Mouse (Mus musculus) small intestine, adult 2 months (tissue): ENCODE data around the gene Ankmy2. TPM values are rescaled to one million over a fixed set of nuclear protein-coding genes. Genes with fewer than 3 reads are reported as not detected.
A peak's percentile ranks its signal among the peaks of the same experiment; 100 is the strongest.

ENCODE experiments used
- H3K27ac ChIP-seq: fragments of 200-500 bp; 2 replicates; pipeline ENCODE4 v1.5.1; 2012; ENCODE audit warnings: low read depth, low read length, control low read depth, inconsistent platforms; ENCODE audit not compliant: insufficient read depth
- H3K27me3 ChIP-seq: fragments of 200-500 bp; 2 replicates; pipeline ENCODE4 v1.6.1; 2012; ENCODE audit warnings: mild to moderate bottlenecking, moderate library complexity, low read length, inconsistent platforms; ENCODE audit not compliant: control insufficient read depth, insufficient read depth
- H3K36me3 ChIP-seq: fragments of 200-500 bp; 2 replicates; pipeline ENCODE4 v1.6.1; 2012; ENCODE audit warnings: mild to moderate bottlenecking, low read length, control low read depth, inconsistent platforms; ENCODE audit not compliant: control insufficient read depth, insufficient read depth
- H3K4me1 ChIP-seq: fragments of 200-500 bp; 2 replicates; pipeline ENCODE4 v1.6.1; 2012; ENCODE audit warnings: low read length, inconsistent platforms, mixed read lengths; ENCODE audit not compliant: control insufficient read depth, insufficient read depth, insufficient read length
- H3K4me3 ChIP-seq: fragments of 200-500 bp; 2 replicates; pipeline ENCODE4 v1.5.1; 2012; ENCODE audit warnings: low read depth, mild to moderate bottlenecking, control low read depth, inconsistent platforms, low read length, moderate library complexity
- CTCF ChIP-seq: fragments of 200-500 bp; IDR thresholded peaks from 2 replicates; pipeline ENCODE4 v1.5.1; 2012; ENCODE audit warnings: low read depth, mild to moderate bottlenecking, control low read depth, inconsistent platforms, low read length, moderate library complexity, mixed read lengths; ENCODE audit not compliant: insufficient replicate concordance, insufficient read length; ENCODE audit errors: extremely low read depth
- POLR2A ChIP-seq: fragments of 200-500 bp; IDR thresholded peaks from 2 replicates; pipeline ENCODE4 v1.6.1; 2012; ENCODE audit warnings: low read depth, mild to moderate bottlenecking, control low read depth, inconsistent platforms, low read length, moderate library complexity
- WGBS: fragments of 180-500 bp; shearing (Covaris S2); methylation state at CpG from one replicate; pipeline ENCODE4 v1.1.7; 2018; 5-methylcytosine and 5-hydroxymethylcytosine counted together
- polyA plus RNA-seq: library from polyadenylated mRNA; depleted of rRNA; stranded (reverse); fragments of >200 nt; gene quantifications from 2 replicates; pipeline ENCODE4 v1.2.3, GENCODE M21; 2012

The Ankmy2 gene
- polyA plus RNA-seq, 1 experiment, result 5.5 TPM

DNA sequence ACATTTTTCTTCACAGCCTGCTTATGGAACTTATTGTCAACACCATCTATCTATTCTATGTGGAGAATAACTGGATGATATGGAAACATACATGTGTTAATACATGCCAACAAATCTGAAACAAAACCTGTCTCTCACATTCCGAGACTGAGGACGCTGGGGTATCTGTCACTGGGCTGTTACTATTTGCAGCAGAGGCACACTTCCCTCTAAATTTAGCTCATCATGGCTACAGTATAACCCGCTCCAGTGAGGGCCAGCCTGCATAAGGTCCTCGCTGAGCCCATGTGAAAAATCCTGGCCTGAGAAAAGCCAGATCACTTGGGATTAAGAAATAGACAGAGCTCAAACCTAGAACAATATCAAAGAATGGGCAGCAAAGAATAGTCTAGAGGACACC, 19.7 kb upstream of the Ankmy2 start:
- no peak overlapping the region for H3K4me3 ChIP-seq
- WGBS, result 87% methylated on average over 4 of the region's 4 CpGs
- no peak for TF ChIP-seq CTCF
- TF ChIP-seq POLR2A, result no peak
- no peak overlapping the region for H3K27ac ChIP-seq
- H3K4me1 ChIP-seq, result no peaks in the 10 kb centered on the region; the same call in 1 of the 2 replicates
- no peaks in the 10 kb centered on the region for H3K36me3 ChIP-seq
- no peaks in the 10 kb centered on the region for H3K27me3 ChIP-seq

DNA sequence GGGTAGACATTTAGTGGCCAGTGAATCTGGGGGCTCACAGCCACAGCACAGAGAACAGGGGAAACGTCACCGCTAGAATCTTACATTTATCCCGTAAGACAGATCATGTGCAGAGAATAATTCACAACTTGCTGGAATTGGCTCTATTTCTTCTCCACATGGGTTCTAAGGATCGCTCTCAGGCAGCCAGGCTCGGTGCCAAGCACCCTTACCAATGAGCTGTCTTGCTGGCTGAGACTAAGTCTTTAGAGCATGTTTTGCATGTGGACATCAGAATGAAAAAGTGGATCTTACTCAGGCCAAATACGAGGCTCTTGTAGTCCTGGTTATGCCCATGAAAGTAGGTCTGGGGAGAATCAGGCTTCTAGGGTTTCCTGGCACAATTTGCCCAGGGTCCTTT, 16.5 kb upstream of the Ankmy2 start:
- H3K4me1 ChIP-seq, result no peaks in the 10 kb centered on the region
- 82% methylated on average over 6 of the region's 6 CpGs for WGBS

DNA sequence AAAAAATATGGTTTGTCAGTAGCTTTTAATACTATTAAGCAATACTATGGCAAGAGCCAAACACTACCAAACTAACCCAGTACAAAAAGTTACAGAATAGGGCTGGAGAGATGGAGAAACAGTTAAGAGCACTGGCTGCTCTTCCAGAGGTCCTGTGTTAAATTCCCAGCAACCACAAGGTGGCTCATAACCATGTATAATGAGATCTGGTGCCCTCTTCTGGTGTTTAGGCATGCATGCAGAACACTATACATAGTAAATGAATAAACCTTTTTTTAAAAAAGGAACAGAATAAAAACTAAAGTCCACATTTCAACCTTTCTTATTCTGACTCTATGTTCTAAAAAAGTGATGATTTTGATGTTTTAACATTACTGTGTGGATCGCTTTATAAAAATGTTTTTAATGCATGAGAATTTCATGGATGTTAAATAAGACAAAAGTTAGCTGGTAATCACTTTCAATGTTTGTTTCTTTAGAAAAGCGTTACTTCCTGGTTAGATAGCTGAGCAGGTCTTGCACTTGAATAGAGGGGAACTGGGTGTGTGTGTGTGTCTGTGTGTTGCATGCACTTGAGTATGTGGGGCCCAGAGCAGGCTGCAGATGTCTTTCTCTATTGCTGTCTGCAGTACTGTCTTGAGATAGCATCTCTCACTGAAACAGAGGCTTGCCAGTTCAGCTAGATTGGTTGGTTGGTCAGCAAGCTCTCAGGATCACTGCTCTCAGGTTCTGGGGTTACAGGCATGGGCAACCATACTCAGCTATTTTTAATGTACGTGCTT, 10.5 kb upstream of the Ankmy2 start:
- Histone ChIP-seq H3K27me3 (no peaks in the 10 kb centered on the region), H3K36me3 (no peaks in the 10 kb centered on the region), H3K4me1 (peaks cover 5% of the 10 kb centered on the region; the same call in 1 of the 2 replicates), H3K4me3 (no peak overlapping the region), H3K27ac (no peak overlapping the region)
- no peak for TF ChIP-seq CTCF
- TF ChIP-seq POLR2A, result no peak
- WGBS, result 76% methylated on average over 3 of the region's 3 CpGs

More for the DNA sequence above, 16.5 kb upstream of the Ankmy2 start:
- Histone ChIP-seq H3K27ac (no peak overlapping the region), H3K36me3 (no peaks in the 10 kb centered on the region), H3K4me3 (no peak overlapping the region), H3K27me3 (no peaks in the 10 kb centered on the region)
- no peak for TF ChIP-seq POLR2A
- TF ChIP-seq CTCF, result no peak

DNA sequence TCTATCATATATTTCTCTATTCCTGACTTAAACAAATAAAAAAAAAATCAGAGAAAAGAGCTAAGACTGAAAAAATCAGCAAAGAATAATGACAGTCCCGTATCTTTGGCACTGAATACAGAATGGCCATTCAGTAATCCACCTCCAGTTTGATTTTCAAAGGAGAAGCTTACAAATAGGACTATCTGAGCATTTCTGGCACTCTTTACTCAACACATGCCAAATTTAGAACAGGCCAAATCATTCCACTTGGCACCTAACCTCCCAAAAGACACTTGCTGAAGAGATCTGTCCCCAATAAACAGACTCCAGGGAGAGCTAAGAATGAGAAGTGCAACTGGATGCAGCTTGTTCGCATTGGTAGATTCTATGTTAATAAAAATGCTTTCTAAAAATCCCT, 6.6 kb upstream of the Ankmy2 start:
- peaks cover 10% of the 10 kb centered on the region; the same call in 1 of the 2 replicates for H3K4me1 ChIP-seq
- H3K36me3 ChIP-seq, result no peaks in the 10 kb centered on the region
- no peak overlapping the region for H3K4me3 ChIP-seq
- no peak overlapping the region for H3K27ac ChIP-seq
- TF ChIP-seq CTCF (no peak), POLR2A (no peak)
- no peaks in the 10 kb centered on the region for H3K27me3 ChIP-seq
- WGBS, result 80% methylated on average over 2 of the region's 2 CpGs

DNA sequence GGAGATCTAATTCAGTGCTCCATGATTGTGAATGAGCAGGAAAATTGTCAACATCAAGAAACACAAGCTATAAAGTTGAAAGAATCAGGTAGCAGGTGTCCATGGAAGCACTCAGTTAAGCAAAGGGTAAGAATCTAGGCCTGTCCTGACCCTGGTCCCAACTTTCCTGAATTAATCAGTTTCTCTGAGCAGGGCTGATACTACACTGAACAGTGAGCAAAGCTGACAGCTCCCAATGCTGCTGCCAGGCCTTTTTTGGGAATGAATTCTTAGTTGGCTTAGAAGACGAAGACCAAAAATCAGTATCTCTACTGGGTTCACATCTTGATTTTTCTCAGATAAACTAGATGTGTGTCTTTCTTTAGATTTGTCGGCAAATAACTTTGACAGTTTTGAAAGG, 6.2 kb upstream of the Ankmy2 start:
- H3K27ac ChIP-seq, result no peak overlapping the region
- no peaks in the 10 kb centered on the region for H3K36me3 ChIP-seq
- no peaks in the 10 kb centered on the region for H3K27me3 ChIP-seq
- H3K4me3 ChIP-seq, result no peak overlapping the region
- H3K4me1 ChIP-seq, result peaks cover 10% of the 10 kb centered on the region; the same call in 1 of the 2 replicates
- TF ChIP-seq CTCF (no peak), POLR2A (no peak)
- WGBS, result 79% methylated on average over 2 of the region's 2 CpGs

DNA sequence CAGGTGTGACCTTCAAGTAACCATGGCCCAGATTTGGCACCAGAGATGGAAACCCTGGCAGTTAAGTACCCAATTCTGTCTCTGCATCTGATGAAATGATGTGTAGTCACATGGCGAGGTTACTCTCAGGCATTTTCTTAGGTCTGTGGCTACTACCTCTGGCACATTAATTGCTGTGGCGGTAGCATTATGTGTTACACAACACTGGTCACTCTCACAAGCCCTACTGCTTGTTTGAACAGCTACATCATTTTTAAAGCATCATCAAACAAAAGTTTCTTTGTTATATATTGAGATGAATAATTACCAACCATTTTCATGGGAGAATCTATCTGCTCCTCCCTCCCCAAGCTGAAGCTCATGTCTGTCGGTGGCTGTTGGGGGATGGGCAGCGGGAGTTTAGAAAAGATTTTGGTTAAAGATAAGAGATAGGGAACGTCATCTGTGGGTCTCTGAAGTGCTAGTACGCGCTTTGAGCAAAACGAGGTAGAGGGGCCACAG, 1.7 kb upstream of the Ankmy2 start:
- 9% methylated on average over 8 of the region's 8 CpGs for WGBS
- H3K36me3 ChIP-seq, result no peaks in the 10 kb centered on the region
- H3K27me3 ChIP-seq, result no peaks in the 10 kb centered on the region
- TF ChIP-seq CTCF, result no peak
- TF ChIP-seq POLR2A, result no peak
- peaks cover 5% of the 10 kb centered on the region; the same call in 1 of the 2 replicates for H3K4me1 ChIP-seq
- peak overlapping the region; percentile 44 for H3K4me3 ChIP-seq
- H3K27ac ChIP-seq, result no peak overlapping the region

DNA sequence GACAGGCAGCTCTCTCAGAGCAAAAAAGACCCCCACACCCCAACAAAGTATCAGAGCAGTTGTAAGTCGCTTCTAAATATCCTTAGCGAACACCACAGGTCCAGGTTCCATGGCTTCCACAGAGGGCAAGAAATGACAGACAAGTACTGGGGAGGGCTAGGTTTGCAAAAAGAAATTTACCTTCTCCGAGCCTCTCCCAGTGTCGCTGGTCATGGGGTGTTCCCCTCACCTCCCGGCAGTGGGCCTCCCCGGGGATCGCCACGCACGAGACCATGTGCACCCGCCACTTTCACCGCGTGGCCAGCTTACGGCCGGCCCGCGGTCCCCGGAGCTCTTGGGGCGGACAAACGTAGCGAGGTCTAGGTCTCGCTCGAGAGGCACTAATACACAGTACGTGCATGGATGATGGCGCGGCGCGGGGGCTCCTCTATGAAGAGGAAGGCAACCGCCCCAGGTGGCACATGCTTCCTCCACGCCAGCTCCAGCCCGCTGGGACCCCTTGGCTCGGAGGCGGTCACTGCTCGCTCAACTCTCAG, 745 bp upstream of the Ankmy2 start:
- Histone ChIP-seq H3K27ac (peak overlapping the region; percentile 70), H3K27me3 (no peaks in the 10 kb centered on the region), H3K4me3 (peak overlapping the region; percentile 97), H3K4me1 (peaks cover 5% of the 10 kb centered on the region; the same call in 1 of the 2 replicates), H3K36me3 (no peaks in the 10 kb centered on the region)
- WGBS, result under 1% methylated on average over 33 of the region's 33 CpGs
- TF ChIP-seq CTCF (no peak), POLR2A (no peak)
